Mouse (Mus musculus) liver, embryonic 11.5 days (tissue): ENCODE data around the gene H3f3a. TPM values are rescaled to one million over a fixed set of nuclear protein-coding genes. Genes with fewer than 3 reads are reported as not detected.

Experiments used
- ATAC-seq: fragments of 200-750 bp; cut with Nextera tagmentation; replicated peaks from 2 replicates; pipeline ENCODE4 v1.8.0; 2017; ENCODE audit warnings: moderate number of reproducible peaks, mild to moderate bottlenecking, moderate TSS enrichment, moderate library complexity; ENCODE audit not compliant: low FRiP score
- DNase-seq: peaks from one replicate; pipeline ENCODE4 v3.0.0-alpha.2; 2017; ENCODE audit warnings: low spot score
- H3K27ac ChIP-seq: fragments of 300-500 bp; sonication (generic); 2 replicates; pipeline ENCODE4 v1.5.1; 2014; ENCODE audit warnings: mild to moderate bottlenecking, low read depth, low read length, control low read depth
- H3K27me3 ChIP-seq: fragments of 300-500 bp; sonication (generic); replicated peaks from 2 replicates; pipeline ENCODE4 v1.6.1; 2014; ENCODE audit warnings: low read length, mixed read lengths; ENCODE audit not compliant: control insufficient read depth, insufficient read depth
- H3K36me3 ChIP-seq: fragments of 300-500 bp; sonication (generic); 2 replicates; pipeline ENCODE4 v1.6.1; 2014; ENCODE audit warnings: mild to moderate bottlenecking, low read length, moderate library complexity, mixed read lengths; ENCODE audit not compliant: control insufficient read depth, insufficient read depth
- H3K4me1 ChIP-seq: fragments of 300-500 bp; sonication (generic); replicated peaks from 2 replicates; pipeline ENCODE4 v1.6.1; 2014; ENCODE audit warnings: low read length, mixed read lengths; ENCODE audit not compliant: control insufficient read depth, insufficient read depth
- H3K4me2 ChIP-seq: fragments of 300-500 bp; sonication (generic); 2 replicates; pipeline ENCODE4 v1.6.1; 2014; ENCODE audit warnings: mild to moderate bottlenecking, control low read depth, moderate library complexity
- H3K4me3 ChIP-seq: fragments of 300-500 bp; sonication (generic); 2 replicates; pipeline ENCODE4 v1.5.1; 2014; ENCODE audit warnings: low read depth, low read length, control low read depth
- H3K9ac ChIP-seq: fragments of 300-500 bp; sonication (generic); 2 replicates; pipeline ENCODE4 v1.6.1; 2014; ENCODE audit warnings: low read depth, low read length, control low read depth
- H3K9me3 ChIP-seq: fragments of 300-500 bp; sonication (generic); 2 replicates; pipeline ENCODE4 v1.6.1; 2016; ENCODE audit warnings: low read length, inconsistent platforms, mixed read lengths; ENCODE audit not compliant: control insufficient read depth
- WGBS: fragments of 180-500 bp; shearing (Covaris S2); extraction: QIAGEN DNeasy Blood & Tissue Kit; methylation state at CpG from one replicate; pipeline ENCODE4 v1.1.7; 2014; 5-methylcytosine and 5-hydroxymethylcytosine counted together
- polyA plus RNA-seq: library from polyadenylated mRNA; unstranded; fragments of >200 nt; fragmentation: Nextera tagmentation; extraction: Ambion mirVana; gene quantifications from 2 replicates; pipeline ENCODE4 v1.2.1, GENCODE M21; 2014

Gene H3f3a
- polyA plus RNA-seq, 1 experiment from 2014 or later, result 1,897 TPM

DNA sequence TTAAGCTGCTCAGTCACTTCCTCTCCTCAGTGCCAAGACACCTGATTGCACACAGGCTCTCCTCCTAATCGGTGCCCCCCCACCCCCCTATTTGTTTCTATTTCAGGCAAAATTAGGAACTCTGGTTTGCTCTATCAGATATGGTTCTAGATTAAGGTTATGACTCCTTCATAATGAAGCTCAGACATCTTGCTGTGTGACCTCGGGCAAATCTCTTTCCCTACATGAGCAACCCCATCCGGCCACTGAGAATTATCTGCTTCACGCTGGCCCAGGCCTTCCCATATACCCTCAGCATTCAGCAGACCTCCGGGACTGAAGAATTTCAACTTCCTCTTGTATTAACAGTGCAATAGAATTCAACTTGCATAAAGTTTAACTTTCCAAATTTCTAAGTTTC is 14.5 kb downstream of the H3f3a start:
- Histone ChIP-seq H3K4me2 (no peak overlapping the region), H3K9ac (no peak overlapping the region), H3K27me3 (no peaks in the 10 kb centered on the region), H3K4me3 (no peak overlapping the region), H3K36me3 (peaks cover 19% of the 10 kb centered on the region), H3K9me3 (no peaks in the 10 kb centered on the region), H3K4me1 (peaks cover under 1% of the 10 kb centered on the region; the same call in 1 of the 2 replicates), H3K27ac (no peak overlapping the region)
- ATAC-seq (no peak), DNase-seq (no peak)
- 68% methylated on average over 5 of the region's 5 CpGs for WGBS

DNA sequence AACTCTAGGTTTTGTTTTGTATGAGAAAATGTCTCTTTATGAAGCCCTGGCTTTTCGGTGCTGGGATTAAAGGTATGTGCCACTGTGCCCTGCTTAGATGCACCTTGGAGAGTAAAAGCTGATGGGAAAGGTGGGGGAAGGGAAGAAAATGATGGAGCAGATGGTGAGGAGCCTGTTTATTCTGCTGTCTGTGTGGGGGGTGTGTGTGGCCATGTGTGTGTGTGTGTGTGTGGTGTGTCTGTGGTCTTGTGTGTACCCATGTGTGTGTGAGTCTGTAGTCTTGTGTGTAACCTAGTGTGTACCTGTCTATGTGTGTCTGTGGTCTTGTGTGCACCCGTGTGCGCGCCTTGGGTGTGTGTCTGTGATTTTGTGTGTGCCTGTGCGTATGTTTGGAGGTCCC is 15.1 kb downstream of the H3f3a start:
- Histone ChIP-seq H3K27ac (no peak overlapping the region), H3K36me3 (peaks cover 14% of the 10 kb centered on the region), H3K4me2 (no peak overlapping the region), H3K9me3 (no peaks in the 10 kb centered on the region), H3K4me1 (peaks cover 3% of the 10 kb centered on the region; the same call in 1 of the 2 replicates), H3K27me3 (no peaks in the 10 kb centered on the region), H3K9ac (no peak overlapping the region), H3K4me3 (no peak overlapping the region)
- no peak for DNase-seq
- ATAC-seq, result no peak
- WGBS, result 95% methylated on average over 5 of the region's 5 CpGs

DNA sequence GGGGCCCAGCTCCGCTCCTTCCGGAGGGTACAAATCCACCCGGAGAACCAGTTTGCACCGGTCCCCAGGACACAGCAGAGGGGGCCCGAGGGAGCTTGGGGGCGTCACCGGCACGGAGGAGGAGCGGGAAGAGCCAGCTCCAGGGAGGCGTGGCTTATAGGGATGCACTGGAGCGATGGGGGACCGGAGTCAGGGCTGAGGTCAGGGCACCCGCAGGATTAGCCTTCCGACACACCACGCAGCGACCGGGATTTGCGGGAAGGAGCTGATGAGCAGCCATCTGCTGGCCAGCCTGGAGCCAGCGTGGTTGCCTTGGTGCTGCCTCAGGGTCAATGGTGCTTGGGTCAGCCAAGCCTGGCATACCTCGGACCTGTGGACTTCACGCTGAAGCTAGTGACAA is 19.6 kb downstream of the H3f3a start:
- peak overlapping the region; percentile 40 for H3K4me3 ChIP-seq
- peak overlapping the region; percentile 39; the same call in 1 of the 2 replicates for H3K9ac ChIP-seq
- H3K27me3 ChIP-seq, result no peaks in the 10 kb centered on the region
- no peak for DNase-seq
- 5% methylated on average over 21 of the region's 21 CpGs for WGBS
- no peak overlapping the region for H3K27ac ChIP-seq
- ATAC-seq, result peak; percentile 74
- H3K4me1 ChIP-seq, result peaks cover 3% of the 10 kb centered on the region; the same call in 1 of the 2 replicates
- no peaks in the 10 kb centered on the region for H3K9me3 ChIP-seq
- no peaks in the 10 kb centered on the region for H3K36me3 ChIP-seq
- H3K4me2 ChIP-seq, result peak overlapping the region; percentile 77

DNA sequence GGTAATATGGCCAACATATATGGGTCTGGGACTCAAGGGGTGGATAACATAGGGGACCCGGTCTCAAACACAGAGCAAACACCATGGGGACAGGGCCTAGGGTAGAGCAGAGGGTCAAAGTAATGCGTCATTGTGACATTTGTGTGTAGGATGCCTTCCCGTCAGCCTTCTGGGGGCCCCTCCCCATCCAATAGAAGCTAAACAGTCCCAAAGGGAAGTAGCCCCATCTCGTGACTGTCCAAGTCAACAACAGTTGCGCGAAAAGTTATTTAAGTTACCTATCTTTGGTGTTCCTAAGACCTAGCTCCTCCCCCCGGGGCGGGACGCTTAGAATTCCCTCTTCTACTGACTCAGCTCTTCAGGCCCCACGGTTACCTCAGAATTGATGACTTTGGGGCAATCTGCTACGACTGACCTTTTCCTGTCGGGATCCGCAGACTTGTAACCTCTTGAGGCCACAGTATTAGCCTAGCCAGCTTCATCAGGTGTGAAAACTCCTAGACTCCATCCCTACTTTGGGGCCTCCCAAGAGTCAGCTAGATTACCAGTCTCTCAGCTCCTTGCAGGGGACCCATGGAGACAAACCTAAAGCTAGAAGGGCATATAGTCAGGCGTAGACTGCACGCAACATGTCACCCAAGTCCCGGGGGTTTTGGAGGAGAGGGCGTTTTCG is 20.2 kb downstream of the H3f3a start:
- Histone ChIP-seq H3K36me3 (no peaks in the 10 kb centered on the region), H3K27me3 (no peaks in the 10 kb centered on the region), H3K9ac (peak overlapping the region; percentile 39; the same call in 1 of the 2 replicates), H3K27ac (no peak overlapping the region), H3K9me3 (no peaks in the 10 kb centered on the region), H3K4me1 (peaks cover 3% of the 10 kb centered on the region; the same call in 1 of the 2 replicates), H3K4me2 (peak overlapping the region; percentile 77), H3K4me3 (peak overlapping the region; percentile 40)
- WGBS, result 9% methylated on average over 18 of the region's 18 CpGs
- DNase-seq (no peak), ATAC-seq (peak; percentile 23; the same call in 1 of the 2 replicates)

DNA sequence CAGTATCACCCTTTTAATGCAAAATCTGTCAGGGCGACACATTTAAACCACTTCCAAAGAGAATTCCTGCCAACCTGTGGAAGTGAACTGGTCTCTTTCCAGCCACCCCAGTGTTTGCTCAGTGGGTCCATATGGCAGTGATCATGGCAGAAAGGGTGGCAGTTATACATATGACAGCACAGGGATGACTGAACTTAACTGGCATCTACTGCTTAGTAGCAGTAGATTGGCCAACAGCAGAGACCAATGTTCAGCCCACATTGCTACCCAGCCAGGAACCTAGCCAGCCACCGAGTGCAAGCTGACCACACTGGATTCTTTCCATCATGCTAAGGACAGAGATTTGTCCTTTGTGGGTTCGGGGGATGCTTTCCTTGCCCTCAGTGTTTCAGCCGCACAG is 20.9 kb downstream of the H3f3a start:
- WGBS, result 76% methylated on average over 4 of the region's 4 CpGs
- H3K4me2 ChIP-seq, result no peak overlapping the region
- no peaks in the 10 kb centered on the region for H3K36me3 ChIP-seq
- H3K4me3 ChIP-seq, result no peak overlapping the region
- H3K27ac ChIP-seq, result no peak overlapping the region
- no peaks in the 10 kb centered on the region for H3K27me3 ChIP-seq
- ATAC-seq, result no peak
- H3K9ac ChIP-seq, result no peak overlapping the region
- DNase-seq, result no peak
- H3K4me1 ChIP-seq, result peaks cover 3% of the 10 kb centered on the region; the same call in 1 of the 2 replicates
- no peaks in the 10 kb centered on the region for H3K9me3 ChIP-seq

DNA sequence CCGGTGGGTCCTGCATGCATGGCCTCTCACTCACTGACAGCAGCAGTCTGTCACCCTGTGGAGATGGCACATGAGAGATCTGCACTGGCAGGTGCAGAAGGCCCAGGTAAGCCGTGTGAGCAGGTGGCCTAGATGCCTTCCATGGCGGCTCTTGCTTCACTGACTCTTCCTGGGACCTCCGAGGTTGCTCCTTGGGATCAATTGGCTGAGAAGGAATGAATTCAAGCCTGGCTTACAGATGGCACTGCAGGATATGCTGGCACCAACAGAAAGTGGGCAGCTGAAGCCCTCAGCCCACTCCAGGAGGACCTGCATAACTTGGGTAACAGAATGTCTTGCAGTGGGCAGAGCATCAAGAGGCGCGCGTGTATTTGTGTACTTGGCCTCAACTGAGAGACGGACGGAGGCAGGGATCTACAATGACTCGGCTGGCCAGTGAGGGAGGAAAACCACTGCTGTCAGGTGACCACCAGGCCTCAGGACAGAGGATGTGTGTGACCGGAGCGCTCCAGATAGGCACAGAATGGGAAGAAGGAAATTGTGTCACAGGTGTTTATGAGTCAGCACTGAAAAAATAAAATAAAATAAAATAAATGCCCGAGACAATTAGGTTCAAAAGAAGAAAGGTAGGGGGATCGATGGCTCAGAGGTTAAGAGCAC is 21.8 kb downstream of the H3f3a start:
- no peak for ATAC-seq
- H3K9ac ChIP-seq, result no peak overlapping the region
- H3K27me3 ChIP-seq, result no peaks in the 10 kb centered on the region
- no peak overlapping the region for H3K4me2 ChIP-seq
- H3K4me3 ChIP-seq, result no peak overlapping the region
- 71% methylated on average over 14 of the region's 14 CpGs for WGBS
- DNase-seq, result no peak
- no peak overlapping the region for H3K27ac ChIP-seq
- peaks cover 3% of the 10 kb centered on the region; the same call in 1 of the 2 replicates for H3K4me1 ChIP-seq
- no peaks in the 10 kb centered on the region for H3K9me3 ChIP-seq
- no peaks in the 10 kb centered on the region for H3K36me3 ChIP-seq

DNA sequence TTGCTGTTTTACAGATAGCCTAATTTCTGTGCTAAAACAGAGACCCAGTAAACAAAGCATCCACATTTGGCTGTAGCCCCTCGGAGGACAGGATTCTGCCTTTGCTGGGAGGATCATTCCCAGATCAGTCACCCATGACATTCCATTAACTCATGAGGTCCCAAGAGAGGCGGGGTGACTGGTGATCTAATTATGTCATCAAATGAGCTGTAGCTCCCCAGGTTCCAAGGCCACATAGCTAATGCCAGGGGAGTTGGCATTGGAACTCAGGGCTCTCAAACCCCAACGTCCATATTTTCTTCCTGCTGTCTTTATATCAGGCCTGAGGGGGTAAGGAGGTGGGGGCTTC is 30.2 kb downstream of the H3f3a start:
- Histone ChIP-seq H3K4me3 (no peak overlapping the region), H3K9ac (no peak overlapping the region), H3K36me3 (no peaks in the 10 kb centered on the region), H3K4me1 (0 out of 2 replicates have a peak, but pooled peaks cover 3% of the 10 kb centered on the region), H3K4me2 (no peak overlapping the region), H3K9me3 (no peaks in the 10 kb centered on the region), H3K27me3 (no peaks in the 10 kb centered on the region), H3K27ac (no peak overlapping the region; the same call in 1 of the 2 replicates)
- ATAC-seq, result no peak
- DNase-seq, result no peak
- 55% methylated on average over 3 of the region's 3 CpGs for WGBS

DNA sequence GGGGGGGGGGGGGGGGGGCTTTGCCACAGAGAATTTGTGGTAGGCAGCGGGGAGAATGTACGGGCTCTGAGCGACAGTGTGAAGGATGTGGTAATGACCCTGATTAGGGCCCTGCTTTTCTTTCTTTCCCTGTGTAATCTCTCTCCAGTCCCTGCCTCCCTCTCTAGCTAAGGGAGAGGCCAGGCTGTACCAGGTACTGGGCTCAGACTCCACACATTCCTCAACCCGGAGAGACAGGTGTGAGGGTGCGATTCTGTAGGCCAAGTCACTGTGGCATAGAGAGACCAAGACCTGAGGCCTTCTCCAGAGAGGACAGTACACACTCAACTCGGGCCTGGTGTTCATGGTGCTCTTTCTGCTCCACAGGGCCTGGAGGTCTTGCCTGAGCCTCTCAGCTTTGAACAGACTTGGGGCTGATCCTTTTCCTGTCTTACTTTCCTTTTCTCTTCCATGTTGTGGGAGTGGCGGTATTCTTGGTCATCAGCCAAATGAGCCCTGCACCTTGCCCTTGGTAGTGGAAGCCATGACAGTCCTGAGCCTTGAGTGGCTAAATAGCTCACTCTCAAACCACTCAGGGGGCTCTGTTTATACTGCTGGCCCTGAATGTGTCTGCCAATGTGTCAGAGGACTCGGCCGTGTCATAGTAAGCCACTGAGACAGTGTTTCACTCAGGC is 30.7 kb downstream of the H3f3a start:
- Histone ChIP-seq H3K4me2 (no peak overlapping the region), H3K27me3 (no peaks in the 10 kb centered on the region), H3K27ac (no peak overlapping the region; the same call in 1 of the 2 replicates), H3K4me3 (no peak overlapping the region), H3K4me1 (0 out of 2 replicates have a peak, but pooled peaks cover 6% of the 10 kb centered on the region), H3K9ac (no peak overlapping the region), H3K9me3 (no peaks in the 10 kb centered on the region), H3K36me3 (no peaks in the 10 kb centered on the region)
- ATAC-seq, result no peak
- 61% methylated on average over 9 of the region's 9 CpGs for WGBS
- DNase-seq, result no peak
